Mouse (Mus musculus): ENCODE results near the gene Ifnab. TPM values are rescaled to one million over a fixed set of nuclear protein-coding genes. Genes with fewer than 3 reads are reported as not detected.

Ifnab gene
- polyA plus RNA-seq (2015; fragmentation: Nextera tagmentation; extraction: Ambion mirVana): not detected in 2 replicates

DNA sequence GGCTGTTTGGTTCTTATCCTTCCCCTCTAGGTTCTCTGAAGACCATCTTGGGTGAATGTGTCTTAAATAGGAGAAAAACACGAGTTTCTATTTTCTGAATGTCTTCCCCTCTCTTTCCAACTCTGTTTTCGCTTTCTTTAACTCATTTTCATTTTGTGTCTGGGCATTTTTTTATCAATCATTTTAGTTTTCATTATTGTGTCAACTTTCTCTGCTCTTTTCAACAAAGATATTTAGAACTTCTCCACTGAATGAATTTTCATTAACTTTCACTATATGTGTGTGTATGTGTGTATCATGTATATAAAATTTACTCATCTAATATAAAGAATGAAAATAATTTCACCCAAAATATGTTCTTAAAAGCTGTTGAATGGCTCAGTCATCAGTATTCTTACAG is at the start of gene Ifnab:
Gene Ifnab, minus strand, starts transcription at position 101 of the 400 bp plus-strand sequence.
- no peak within 1 kb of the TSS for H3K4me2 ChIP-seq
- H3K27me3 ChIP-seq (replicated peaks): peaks cover 14% of the 10 kb centered on the region; the same call in 1 of the 2 replicates
- 60% methylated on average over 2 of the region's 2 CpGs for WGBS
- H3K4me3 ChIP-seq: no peak within 1 kb of the TSS
- H3K4me1 ChIP-seq: no peaks in the 10 kb centered on the region
- no peak for ATAC-seq (ENCODE audit: extremely low read depth, insufficient number of reproducible peaks, low FRiP score, low TSS enrichment)
- H3K9ac ChIP-seq: no peak within 1 kb of the TSS
- no peaks in the 10 kb centered on the region for H3K9me3 ChIP-seq
- no peak within 1 kb of the TSS for H3K27ac ChIP-seq (replicated peaks)
- H3K36me3 ChIP-seq: no peaks in the 10 kb centered on the region

DNA sequence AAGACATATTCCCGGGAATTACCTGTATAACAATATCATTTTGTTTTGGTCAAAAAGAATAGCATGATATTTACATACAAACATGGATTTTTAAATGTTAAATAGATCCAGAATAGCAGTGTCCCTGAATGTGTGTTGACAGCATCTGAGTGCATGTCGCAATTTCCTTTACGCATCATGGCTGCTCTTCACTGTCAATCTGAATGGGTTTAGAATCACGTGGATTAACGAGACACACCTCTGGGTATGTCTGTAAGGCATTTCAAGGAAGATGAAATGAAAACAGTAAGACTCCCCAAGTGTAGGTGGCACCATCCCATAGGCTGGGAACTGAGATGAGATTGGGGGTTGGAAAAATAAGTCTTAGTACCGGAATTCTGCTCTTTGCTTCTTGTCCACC is 47.9 kb upstream of the Ifnab start:
- no peak overlapping the region for H3K4me2 ChIP-seq
- H3K4me3 ChIP-seq: no peak overlapping the region
- 81% methylated on average over 6 of the region's 6 CpGs for WGBS
- H3K9ac ChIP-seq: no peak overlapping the region
- H3K36me3 ChIP-seq: no peaks in the 10 kb centered on the region
- H3K27ac ChIP-seq (replicated peaks): no peak overlapping the region
- peaks cover 4% of the 10 kb centered on the region for H3K4me1 ChIP-seq
- H3K9me3 ChIP-seq: no peaks in the 10 kb centered on the region
- H3K27me3 ChIP-seq (replicated peaks): peaks cover 12% of the 10 kb centered on the region; the same call in 1 of the 2 replicates
- no peak for ATAC-seq (ENCODE audit: extremely low read depth, insufficient number of reproducible peaks, low FRiP score, low TSS enrichment)

DNA sequence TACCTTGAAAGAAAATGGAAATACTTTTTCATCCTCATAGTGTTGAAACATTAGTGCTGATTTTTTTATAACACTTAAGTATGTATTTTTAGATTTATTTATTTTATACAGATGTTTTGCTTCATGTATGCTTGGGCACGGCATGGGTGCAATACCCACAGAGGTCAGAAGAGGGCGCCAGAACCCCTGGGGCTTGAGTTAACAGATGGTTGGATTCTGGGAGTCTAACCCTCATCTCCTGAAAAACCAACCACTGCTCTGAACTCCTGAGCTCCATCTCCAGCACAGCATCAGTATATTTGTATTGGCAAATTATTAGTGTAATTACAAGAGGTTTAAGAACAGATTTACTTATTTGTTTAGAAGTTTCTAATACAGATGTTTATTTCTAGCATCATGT is 47.3 kb upstream of the Ifnab start:
- no peak overlapping the region for H3K4me3 ChIP-seq
- no peak overlapping the region for H3K9ac ChIP-seq
- ATAC-seq (ENCODE audit: extremely low read depth, insufficient number of reproducible peaks, low FRiP score, low TSS enrichment): peak; percentile 54; the same call in 1 of the 2 replicates
- H3K36me3 ChIP-seq: no peaks in the 10 kb centered on the region
- H3K4me2 ChIP-seq: no peak overlapping the region
- 9% methylated on average over 2 of the region's 2 CpGs for WGBS
- peaks cover 12% of the 10 kb centered on the region; the same call in 1 of the 2 replicates for H3K27me3 ChIP-seq (replicated peaks)
- H3K9me3 ChIP-seq: no peaks in the 10 kb centered on the region
- peaks cover 4% of the 10 kb centered on the region for H3K4me1 ChIP-seq
- H3K27ac ChIP-seq (replicated peaks): no peak overlapping the region

DNA sequence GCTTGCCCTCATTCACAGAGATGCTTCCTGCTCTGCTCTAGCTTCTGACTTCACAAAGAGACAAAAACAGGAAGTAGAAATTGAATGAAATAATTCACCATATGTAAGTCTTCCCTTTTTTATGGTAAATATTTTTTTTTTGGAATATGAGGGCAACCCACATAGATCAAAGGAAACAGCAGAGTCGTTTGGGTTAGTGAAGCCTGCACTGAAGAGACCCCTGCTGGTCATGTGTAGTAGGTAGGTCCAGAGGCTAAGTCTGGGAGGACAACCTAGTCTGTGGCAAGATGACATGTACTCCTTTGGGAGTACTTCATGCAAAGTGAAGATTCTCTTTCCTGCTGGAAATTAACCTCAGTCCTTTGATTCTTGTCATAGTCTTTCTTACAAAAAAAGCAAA is 36.2 kb upstream of the Ifnab start:
- no peak for ATAC-seq (ENCODE audit: extremely low read depth, insufficient number of reproducible peaks, low FRiP score, low TSS enrichment)

DNA sequence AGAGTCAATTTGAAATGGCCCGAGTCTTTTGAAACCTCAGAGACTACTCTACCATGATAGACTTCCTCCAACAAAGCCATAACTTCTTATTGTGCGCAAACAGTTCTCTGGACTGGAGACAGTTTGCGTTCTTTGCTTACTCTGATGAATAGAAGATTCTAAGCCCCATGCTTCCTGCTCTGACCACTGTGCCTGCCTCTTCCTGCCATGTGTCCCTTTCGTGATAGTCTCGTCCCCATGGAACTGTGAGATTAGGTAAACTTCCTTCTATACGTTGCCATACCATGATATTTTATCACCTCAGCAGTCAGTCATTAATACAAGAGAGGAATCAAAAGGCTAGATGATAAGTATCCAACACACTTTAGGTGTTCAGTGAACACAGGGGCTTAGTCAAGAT is 35.6 kb upstream of the Ifnab start:
- H3K36me3 ChIP-seq: no peaks in the 10 kb centered on the region
- H3K27me3 ChIP-seq (replicated peaks): no peaks in the 10 kb centered on the region
- ATAC-seq (ENCODE audit: extremely low read depth, insufficient number of reproducible peaks, low FRiP score, low TSS enrichment): no peak
- H3K4me1 ChIP-seq: peaks cover 2% of the 10 kb centered on the region; the same call in 1 of the 2 replicates
- H3K9ac ChIP-seq: no peak overlapping the region
- no peaks in the 10 kb centered on the region for H3K9me3 ChIP-seq
- H3K4me3 ChIP-seq: no peak overlapping the region
- 71% methylated on average over 6 of the region's 6 CpGs for WGBS
- H3K4me2 ChIP-seq: no peak overlapping the region
- H3K27ac ChIP-seq (replicated peaks): no peak overlapping the region

More for the DNA sequence above, 36.2 kb upstream of the Ifnab start:
- Histone ChIP-seq H3K27me3 (replicated peaks) (no peaks in the 10 kb centered on the region), H3K27ac (replicated peaks) (no peak overlapping the region), H3K4me2 (no peak overlapping the region), H3K4me3 (no peak overlapping the region), H3K9ac (no peak overlapping the region), H3K4me1 (peaks cover 2% of the 10 kb centered on the region; the same call in 1 of the 2 replicates), H3K36me3 (no peaks in the 10 kb centered on the region), H3K9me3 (no peaks in the 10 kb centered on the region)
- WGBS: 0% methylated on average over 1 of the region's 1 CpGs

DNA sequence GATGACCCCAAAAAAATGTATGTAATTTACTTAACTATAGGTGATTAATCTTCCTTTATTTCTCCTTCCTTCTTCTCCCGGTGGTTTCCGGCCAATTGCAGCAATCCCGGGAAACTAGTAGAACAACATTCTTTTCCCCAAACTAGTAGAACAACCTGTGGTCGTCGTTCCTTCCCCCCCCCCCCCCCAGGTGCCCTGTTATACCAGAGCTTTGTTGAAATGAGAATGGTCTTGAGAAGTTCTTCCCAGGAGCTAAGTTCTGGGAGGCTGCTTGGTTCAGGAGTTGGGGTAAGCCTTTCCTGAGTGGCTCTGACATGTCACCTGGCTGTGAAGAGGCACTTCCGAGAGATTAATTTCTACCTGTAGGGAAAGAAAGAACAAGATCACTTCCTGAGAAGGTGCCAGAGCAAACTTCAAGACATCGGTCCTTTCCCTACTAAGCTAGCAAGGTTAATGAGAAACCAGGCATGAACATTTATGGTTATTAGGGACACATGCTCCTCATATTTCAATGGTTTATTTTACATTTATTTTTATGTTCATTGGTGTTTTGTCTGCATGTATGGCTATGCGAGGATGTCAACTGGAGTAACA is 32.4 kb upstream of the Ifnab start:
- Histone ChIP-seq H3K9ac (no peak overlapping the region), H3K9me3 (no peaks in the 10 kb centered on the region), H3K4me3 (no peak overlapping the region), H3K36me3 (peaks cover 17% of the 10 kb centered on the region), H3K4me1 (peaks cover 22% of the 10 kb centered on the region), H3K27ac (replicated peaks) (no peak overlapping the region), H3K4me2 (no peak overlapping the region), H3K27me3 (replicated peaks) (no peaks in the 10 kb centered on the region)
- no peak for ATAC-seq (ENCODE audit: extremely low read depth, insufficient number of reproducible peaks, low FRiP score, low TSS enrichment)
- 59% methylated on average over 8 of the region's 8 CpGs for WGBS

DNA sequence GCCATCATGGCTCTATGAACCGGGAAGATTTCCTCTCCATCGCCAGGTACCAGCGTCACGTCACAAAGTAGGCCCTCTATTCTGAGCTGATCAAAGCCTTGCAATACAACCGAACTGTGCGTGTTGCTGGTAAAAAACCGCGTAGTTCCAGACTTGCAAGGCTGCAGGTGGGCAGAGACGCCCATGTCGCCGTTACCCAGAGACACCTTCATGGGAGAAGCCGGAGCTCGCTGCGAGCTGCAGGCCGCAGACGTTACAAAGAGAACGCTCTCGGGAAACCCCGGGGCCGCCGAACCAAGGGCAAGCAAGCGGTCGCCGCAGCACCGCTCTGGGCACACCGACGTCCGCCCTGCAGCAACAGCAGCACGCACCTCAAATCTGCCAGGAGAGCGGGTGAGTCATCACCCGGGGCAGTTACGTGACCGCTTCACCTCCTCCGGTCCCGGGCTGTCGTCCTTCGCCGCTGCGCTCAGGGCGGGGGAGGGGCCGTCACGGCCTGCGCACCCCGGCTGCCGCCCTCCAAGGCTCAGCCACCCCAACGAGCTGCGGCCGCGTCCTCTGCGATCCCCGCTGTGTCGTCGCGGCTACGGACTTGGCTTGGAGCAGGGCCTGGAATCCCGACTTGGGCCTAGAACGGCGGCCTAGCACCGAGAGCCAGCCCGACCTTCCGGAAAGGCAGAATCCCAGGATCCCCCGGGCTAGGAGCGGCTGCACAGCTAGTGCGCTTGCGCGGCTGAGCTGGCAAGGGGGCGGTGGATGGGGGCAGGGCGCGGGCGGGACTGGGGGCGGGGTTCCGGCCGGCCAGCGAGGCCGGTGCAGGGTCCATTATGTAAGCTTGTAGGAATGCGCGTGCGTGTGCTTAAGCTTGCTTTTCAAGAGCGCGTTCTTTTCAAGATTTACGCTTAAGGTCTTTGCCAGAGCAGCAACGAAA is 30.9 kb upstream of the Ifnab start, which contains the start of the genes Gm26566 and Klhl9:
Gene Gm26566, plus strand, starts transcription at position 15 of the 931 bp plus-strand sequence.
Gene Klhl9, minus strand, starts transcription at position 675 of the 931 bp plus-strand sequence.
- peaks cover 23% of the 10 kb centered on the region for H3K36me3 ChIP-seq
- peak within 1 kb of the TSS; percentile 99 for H3K9ac ChIP-seq

DNA sequence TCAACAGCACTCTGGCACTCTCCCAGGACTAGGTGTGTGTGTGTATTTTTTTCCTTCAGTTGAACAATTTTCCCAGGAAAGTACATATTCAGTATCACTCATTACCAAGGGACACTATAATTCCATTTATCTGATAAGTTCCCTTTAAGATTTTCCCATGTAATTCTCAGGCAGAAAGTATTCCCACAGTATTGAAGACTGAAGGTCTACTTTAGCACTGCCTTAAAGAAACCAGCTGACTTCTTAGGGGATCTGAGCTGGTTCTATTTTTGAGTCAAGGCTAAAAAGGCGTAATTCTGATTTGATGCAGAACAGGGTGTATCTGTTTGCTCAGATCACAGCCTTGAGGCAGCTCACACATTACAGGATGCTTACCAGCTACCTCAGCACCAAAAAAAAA is 27.6 kb upstream of the Ifnab start:
- H3K4me1 ChIP-seq: peaks cover 44% of the 10 kb centered on the region
- peaks cover 55% of the 10 kb centered on the region for H3K36me3 ChIP-seq
- ATAC-seq (ENCODE audit: extremely low read depth, insufficient number of reproducible peaks, low FRiP score, low TSS enrichment): no peak
- peak overlapping the region; percentile 93 for H3K4me3 ChIP-seq
- 26% methylated on average over 1 of the region's 1 CpGs for WGBS
- H3K27ac ChIP-seq (replicated peaks): no peak overlapping the region
- peak overlapping the region; percentile 95 for H3K4me2 ChIP-seq
- no peaks in the 10 kb centered on the region for H3K9me3 ChIP-seq
- peak overlapping the region; percentile 74 for H3K9ac ChIP-seq
- no peaks in the 10 kb centered on the region for H3K27me3 ChIP-seq (replicated peaks)

More for the DNA sequence above, 30.9 kb upstream of the Ifnab start, which contains the start of the genes Gm26566 and Klhl9:
- under 1% methylated on average over 79 of the region's 82 CpGs for WGBS
- peak within 1 kb of the TSS; percentile 95 for H3K4me2 ChIP-seq
- H3K27ac ChIP-seq (replicated peaks): peak within 1 kb of the TSS; percentile 99
- ATAC-seq (ENCODE audit: extremely low read depth, insufficient number of reproducible peaks, low FRiP score, low TSS enrichment): peak; percentile 94
- no peaks in the 10 kb centered on the region for H3K27me3 ChIP-seq (replicated peaks)
- H3K9me3 ChIP-seq: no peaks in the 10 kb centered on the region
- peaks cover 30% of the 10 kb centered on the region for H3K4me1 ChIP-seq
- H3K4me3 ChIP-seq: peak within 1 kb of the TSS; percentile 93

DNA sequence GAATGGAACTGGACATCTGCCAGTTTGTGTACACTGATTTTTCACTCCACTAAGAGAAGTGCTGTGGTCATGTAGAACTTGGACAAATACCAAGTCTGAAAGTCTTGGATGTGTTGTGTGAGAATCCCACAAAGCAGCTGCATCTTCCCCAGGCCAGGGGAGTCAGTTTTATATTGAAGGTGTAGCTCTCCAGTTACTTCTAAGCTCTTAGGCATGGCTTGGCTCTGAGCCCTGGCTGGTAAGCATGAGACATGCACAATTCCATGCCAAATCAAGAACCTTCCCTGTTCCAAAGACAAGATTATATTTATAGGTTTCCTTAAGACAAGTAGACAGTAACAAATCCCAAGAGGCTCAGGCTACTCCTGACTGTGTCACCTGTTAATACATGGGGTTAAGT is 23.9 kb upstream of the Ifnab start:
- 0 out of 2 replicates have a peak overlapping the region, but pooled peaks have one; percentile 15 for H3K27ac ChIP-seq (replicated peaks)
- H3K4me1 ChIP-seq: peaks cover 29% of the 10 kb centered on the region
- no peak overlapping the region for H3K9ac ChIP-seq
- no peak for ATAC-seq (ENCODE audit: extremely low read depth, insufficient number of reproducible peaks, low FRiP score, low TSS enrichment)
- no peak overlapping the region for H3K4me2 ChIP-seq
- peaks cover 54% of the 10 kb centered on the region for H3K36me3 ChIP-seq
- no peaks in the 10 kb centered on the region for H3K9me3 ChIP-seq
- H3K27me3 ChIP-seq (replicated peaks): no peaks in the 10 kb centered on the region
- H3K4me3 ChIP-seq: no peak overlapping the region

DNA sequence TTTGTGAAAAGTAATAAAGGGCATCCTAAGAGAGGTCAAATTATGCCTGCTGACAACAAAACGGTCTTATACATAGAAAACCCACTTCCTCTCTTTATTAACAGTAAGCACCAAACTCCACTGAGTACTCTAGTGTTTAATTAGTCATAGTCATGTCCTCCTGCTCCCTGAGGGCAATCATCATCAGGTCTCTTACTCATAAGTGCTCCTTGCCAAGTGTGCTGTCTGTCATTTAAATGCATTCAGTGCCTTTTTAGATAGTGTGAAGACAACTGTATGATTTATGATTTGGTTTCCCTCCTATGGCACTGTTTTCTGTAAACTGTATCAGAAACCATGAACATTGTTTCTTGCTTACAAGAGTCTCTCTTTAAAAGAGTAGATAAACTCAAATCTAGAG is 23.1 kb upstream of the Ifnab start:
- Histone ChIP-seq H3K4me3 (no peak overlapping the region), H3K4me2 (no peak overlapping the region), H3K36me3 (peaks cover 57% of the 10 kb centered on the region), H3K9me3 (no peaks in the 10 kb centered on the region), H3K4me1 (peaks cover 27% of the 10 kb centered on the region), H3K27ac (replicated peaks) (no peak overlapping the region), H3K27me3 (replicated peaks) (no peaks in the 10 kb centered on the region), H3K9ac (no peak overlapping the region)
- no peak for ATAC-seq (ENCODE audit: extremely low read depth, insufficient number of reproducible peaks, low FRiP score, low TSS enrichment)
- 81% methylated on average over 1 of the region's 1 CpGs for whole genome bisulfite sequencing

DNA sequence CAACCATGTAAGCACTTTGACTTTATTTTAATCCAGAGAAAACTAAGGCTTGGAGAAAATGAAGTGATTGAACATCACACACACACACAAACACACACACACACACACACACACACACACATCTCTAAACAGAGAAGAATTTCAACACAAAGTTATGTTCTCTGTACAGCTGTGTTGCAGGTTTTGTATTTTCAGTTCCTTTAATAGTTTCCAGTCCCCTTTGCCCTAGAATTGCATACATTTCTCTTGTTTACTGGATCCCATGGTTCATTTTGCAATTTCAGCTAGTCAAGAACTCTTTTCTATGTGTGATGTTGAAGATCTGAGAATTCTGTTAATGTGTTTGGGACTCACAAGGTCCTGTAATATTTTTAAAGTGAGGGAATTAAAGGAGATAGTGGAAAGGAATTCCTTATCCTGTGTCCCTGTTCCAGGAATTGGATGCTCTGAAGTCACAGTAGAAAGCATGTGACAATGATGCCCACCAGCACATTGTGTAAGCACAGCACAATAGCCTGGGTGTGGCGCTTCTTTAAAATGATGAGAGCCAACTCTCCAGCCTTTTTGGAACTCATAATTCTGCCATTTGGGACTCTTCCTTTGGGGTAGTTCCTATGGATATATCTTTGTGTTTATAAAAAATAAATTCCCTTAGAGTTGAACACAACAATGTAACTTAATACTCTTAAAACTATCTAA is 16.1 kb upstream of the Ifnab start:
- Histone ChIP-seq H3K27me3 (replicated peaks) (no peaks in the 10 kb centered on the region), H3K27ac (replicated peaks) (no peak overlapping the region), H3K4me1 (no peaks in the 10 kb centered on the region), H3K9me3 (no peaks in the 10 kb centered on the region), H3K9ac (no peak overlapping the region), H3K4me3 (no peak overlapping the region), H3K4me2 (no peak overlapping the region), H3K36me3 (peaks cover 8% of the 10 kb centered on the region; the same call in 1 of the 2 replicates)
- WGBS: 87% methylated on average over 1 of the region's 1 CpGs
- ATAC-seq (ENCODE audit: extremely low read depth, insufficient number of reproducible peaks, low FRiP score, low TSS enrichment): no peak
